Mouse (Mus musculus): ENCODE measurements around the gene Inpp5b. TPM values are rescaled to one million over a fixed set of nuclear protein-coding genes. Genes with fewer than 3 reads are reported as not detected.

Gene Inpp5b
- polyA plus RNA-seq, 1 experiment = 26.7 TPM

DNA sequence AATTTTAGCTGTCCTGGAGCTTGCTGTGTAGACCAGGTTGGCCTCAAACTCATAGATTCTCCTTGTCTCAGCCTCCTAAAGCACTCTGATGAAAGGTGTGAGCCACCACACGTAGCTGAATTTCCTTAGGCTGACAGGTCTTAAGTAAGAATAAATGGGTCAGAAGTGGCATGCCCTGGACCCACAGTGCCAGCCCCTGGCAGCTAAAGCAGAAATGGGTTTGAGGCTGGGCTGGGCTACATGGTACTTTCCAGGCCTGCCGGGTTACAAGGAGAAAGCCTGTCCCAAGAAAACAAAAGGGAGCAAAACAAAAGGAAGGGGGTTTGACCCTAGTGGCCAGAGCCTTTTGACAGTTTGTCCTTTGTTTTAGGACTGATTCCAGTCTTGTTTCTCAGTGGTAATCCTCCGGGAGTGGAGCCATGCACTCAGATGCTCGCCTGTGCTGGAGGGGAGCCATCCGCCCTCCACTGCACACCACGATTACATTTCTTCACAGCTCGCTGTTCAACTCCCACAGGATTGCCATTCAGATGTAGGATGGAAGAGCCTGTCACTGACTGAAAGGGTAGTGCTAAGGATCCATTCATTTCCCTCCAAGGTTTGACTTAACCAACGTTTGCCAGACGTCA lies 69.8 kb downstream of the Inpp5b start:
- no peak for TF ChIP-seq CTCF (IDR thresholded peaks at IDR 0.05; ENCODE audit: extremely low read depth, insufficient read length, insufficient replicate concordance, low read depth, low read length)
- no peak for TF ChIP-seq POLR2A (IDR thresholded peaks at IDR 0.05; ENCODE audit: low read depth, low read length)
- Histone ChIP-seq H3K27me3 (ENCODE audit: control insufficient read depth, insufficient read depth, low read length) (no peaks in the 10 kb centered on the region), H3K4me1 (ENCODE audit: control insufficient read depth, insufficient read depth, insufficient read length, low read length) (peaks cover 14% of the 10 kb centered on the region; the same call in 1 of the 2 replicates), H3K27ac (ENCODE audit: insufficient read depth, low read depth, low read length) (no peak overlapping the region), H3K4me3 (ENCODE audit: low read depth, low read length) (no peak overlapping the region), H3K36me3 (ENCODE audit: control insufficient read depth, insufficient read depth, low read length) (peaks cover 28% of the 10 kb centered on the region)
- WGBS = 76% methylated on average over 9 of the region's 9 CpGs

GRCm38 (mm10) chr4:124815901-124816300 lies 74.3 kb downstream of the Inpp5b start:
- TF ChIP-seq POLR2A (IDR thresholded peaks at IDR 0.05; ENCODE audit: low read depth, low read length) (no peak), CTCF (IDR thresholded peaks at IDR 0.05; ENCODE audit: extremely low read depth, insufficient read length, insufficient replicate concordance, low read depth, low read length) (no peak)
- no peak overlapping the region for H3K4me3 ChIP-seq (ENCODE audit: low read depth, low read length)
- H3K27me3 ChIP-seq (ENCODE audit: control insufficient read depth, insufficient read depth, low read length) = no peaks in the 10 kb centered on the region
- H3K36me3 ChIP-seq (ENCODE audit: control insufficient read depth, insufficient read depth, low read length) = peaks cover 25% of the 10 kb centered on the region
- peaks cover 14% of the 10 kb centered on the region; the same call in 1 of the 2 replicates for H3K4me1 ChIP-seq (ENCODE audit: control insufficient read depth, insufficient read depth, insufficient read length, low read length)
- WGBS = 82% methylated on average over 11 of the region's 11 CpGs
- no peak overlapping the region for H3K27ac ChIP-seq (ENCODE audit: insufficient read depth, low read depth, low read length)

- H3K27ac ChIP-seq (ENCODE audit: insufficient read depth, low read depth, low read length) = peak overlapping the region; percentile 48
- 12% methylated on average over 6 of the region's 6 CpGs for WGBS
- H3K27me3 ChIP-seq (ENCODE audit: control insufficient read depth, insufficient read depth, low read length) = no peaks in the 10 kb centered on the region
- TF ChIP-seq CTCF (IDR thresholded peaks at IDR 0.05; ENCODE audit: extremely low read depth, insufficient read length, insufficient replicate concordance, low read depth, low read length) = no peak
- TF ChIP-seq POLR2A (IDR thresholded peaks at IDR 0.05; ENCODE audit: low read depth, low read length) = peak; percentile 63; the same call in 1 of the 2 replicates
- H3K36me3 ChIP-seq (ENCODE audit: control insufficient read depth, insufficient read depth, low read length) = peaks cover 30% of the 10 kb centered on the region
- H3K4me1 ChIP-seq (ENCODE audit: control insufficient read depth, insufficient read depth, insufficient read length, low read length) = peaks cover 14% of the 10 kb centered on the region; the same call in 1 of the 2 replicates
- no peak overlapping the region for H3K4me3 ChIP-seq (ENCODE audit: low read depth, low read length)
Measured at GRCm38 (mm10) chr4:124817803-124818202, 76.2 kb downstream of the Inpp5b start.

DNA sequence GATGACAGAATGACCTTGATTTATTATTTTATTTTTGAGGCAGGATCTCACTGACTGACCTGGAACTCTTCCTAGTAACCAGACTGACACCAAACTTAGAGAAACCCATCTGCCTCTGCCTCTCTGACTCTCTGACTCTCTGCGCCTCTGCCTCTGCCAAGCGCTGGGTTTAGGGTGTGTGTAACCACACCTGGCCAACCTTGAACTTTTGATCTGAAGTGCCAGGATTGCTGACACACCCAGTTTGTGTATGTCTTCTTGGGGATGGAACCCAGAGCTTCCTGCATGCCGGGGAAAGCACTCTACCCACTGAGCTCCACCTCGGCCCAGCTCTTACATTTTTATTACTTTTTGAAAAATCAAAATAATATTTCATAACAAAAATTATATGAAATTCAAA lies 77.2 kb downstream of the Inpp5b start:
- 22% methylated on average over 4 of the region's 4 CpGs for WGBS
- peaks cover 39% of the 10 kb centered on the region for H3K36me3 ChIP-seq (ENCODE audit: control insufficient read depth, insufficient read depth, low read length)
- no peaks in the 10 kb centered on the region for H3K27me3 ChIP-seq (ENCODE audit: control insufficient read depth, insufficient read depth, low read length)
- H3K4me1 ChIP-seq (ENCODE audit: control insufficient read depth, insufficient read depth, insufficient read length, low read length) = peaks cover 14% of the 10 kb centered on the region; the same call in 1 of the 2 replicates
- peak overlapping the region; percentile 48; the same call in 1 of the 2 replicates for H3K27ac ChIP-seq (ENCODE audit: insufficient read depth, low read depth, low read length)
- TF ChIP-seq POLR2A (IDR thresholded peaks at IDR 0.05; ENCODE audit: low read depth, low read length) (no peak), CTCF (IDR thresholded peaks at IDR 0.05; ENCODE audit: extremely low read depth, insufficient read length, insufficient replicate concordance, low read depth, low read length) (no peak)
- no peak overlapping the region for H3K4me3 ChIP-seq (ENCODE audit: low read depth, low read length)

DNA sequence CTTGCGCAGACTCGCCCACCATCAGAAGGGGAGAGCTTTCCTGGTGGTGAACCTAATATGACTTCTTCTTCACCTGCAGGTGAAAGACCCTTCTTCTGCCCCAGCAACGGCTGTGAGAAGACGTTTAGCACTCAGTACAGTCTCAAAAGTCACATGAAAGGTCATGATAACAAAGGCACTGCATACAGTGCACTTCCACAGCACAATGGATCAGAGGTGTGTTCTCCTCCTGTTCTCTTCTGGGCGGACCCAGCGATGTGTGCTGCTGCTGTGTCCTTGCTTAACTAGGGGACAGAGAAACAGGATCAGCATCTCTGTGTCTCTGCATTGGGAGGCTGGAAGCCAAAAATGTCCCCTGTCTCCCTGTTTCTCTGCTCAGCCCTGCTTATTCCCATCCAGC lies 83.3 kb downstream of the Inpp5b start:
- H3K27ac ChIP-seq (ENCODE audit: insufficient read depth, low read depth, low read length) = no peak overlapping the region
- TF ChIP-seq POLR2A (IDR thresholded peaks at IDR 0.05; ENCODE audit: low read depth, low read length) (no peak), CTCF (IDR thresholded peaks at IDR 0.05; ENCODE audit: extremely low read depth, insufficient read length, insufficient replicate concordance, low read depth, low read length) (no peak)
- 91% methylated on average over 6 of the region's 6 CpGs for WGBS
- peaks cover 71% of the 10 kb centered on the region for H3K36me3 ChIP-seq (ENCODE audit: control insufficient read depth, insufficient read depth, low read length)
- no peaks in the 10 kb centered on the region for H3K4me1 ChIP-seq (ENCODE audit: control insufficient read depth, insufficient read depth, insufficient read length, low read length)
- no peak overlapping the region for H3K4me3 ChIP-seq (ENCODE audit: low read depth, low read length)
- no peaks in the 10 kb centered on the region for H3K27me3 ChIP-seq (ENCODE audit: control insufficient read depth, insufficient read depth, low read length)

GRCm38 (mm10) chr4:124825371-124825965 lies 83.8 kb downstream of the Inpp5b start:
- no peaks in the 10 kb centered on the region for H3K27me3 ChIP-seq (ENCODE audit: control insufficient read depth, insufficient read depth, low read length)
- H3K36me3 ChIP-seq (ENCODE audit: control insufficient read depth, insufficient read depth, low read length) = peaks cover 71% of the 10 kb centered on the region
- H3K4me3 ChIP-seq (ENCODE audit: low read depth, low read length) = no peak overlapping the region
- WGBS = 95% methylated on average over 21 of the region's 21 CpGs
- no peak for TF ChIP-seq CTCF (IDR thresholded peaks at IDR 0.05; ENCODE audit: extremely low read depth, insufficient read length, insufficient replicate concordance, low read depth, low read length)
- no peak for TF ChIP-seq POLR2A (IDR thresholded peaks at IDR 0.05; ENCODE audit: low read depth, low read length)
- H3K4me1 ChIP-seq (ENCODE audit: control insufficient read depth, insufficient read depth, insufficient read length, low read length) = no peaks in the 10 kb centered on the region
- no peak overlapping the region for H3K27ac ChIP-seq (ENCODE audit: insufficient read depth, low read depth, low read length)

DNA sequence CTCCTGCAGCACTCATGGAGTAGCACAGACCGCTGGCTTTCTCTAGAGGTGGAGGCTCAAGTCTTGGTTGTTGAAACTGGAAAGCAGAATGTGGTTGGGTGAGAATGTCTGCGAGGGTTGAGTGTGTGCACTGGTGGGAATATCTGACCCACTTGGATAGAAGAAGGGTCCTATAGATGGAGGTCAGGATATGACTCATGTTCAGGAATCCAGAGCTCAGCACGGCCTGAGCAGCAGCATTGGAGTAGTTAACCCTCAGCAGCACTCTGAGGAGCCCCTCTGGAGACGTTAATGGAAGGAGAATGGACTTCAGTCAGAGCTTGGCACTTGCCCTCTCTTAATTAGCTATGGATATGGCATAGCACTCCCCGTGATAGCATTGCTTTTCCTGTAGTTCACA lies 88.0 kb downstream of the Inpp5b start:
- no peaks in the 10 kb centered on the region for H3K27me3 ChIP-seq (ENCODE audit: control insufficient read depth, insufficient read depth, low read length)
- no peak overlapping the region for H3K4me3 ChIP-seq (ENCODE audit: low read depth, low read length)
- TF ChIP-seq CTCF (IDR thresholded peaks at IDR 0.05; ENCODE audit: extremely low read depth, insufficient read length, insufficient replicate concordance, low read depth, low read length) (no peak), POLR2A (IDR thresholded peaks at IDR 0.05; ENCODE audit: low read depth, low read length) (no peak)
- H3K4me1 ChIP-seq (ENCODE audit: control insufficient read depth, insufficient read depth, insufficient read length, low read length) = no peaks in the 10 kb centered on the region
- no peak overlapping the region for H3K27ac ChIP-seq (ENCODE audit: insufficient read depth, low read depth, low read length)
- H3K36me3 ChIP-seq (ENCODE audit: control insufficient read depth, insufficient read depth, low read length) = peaks cover 63% of the 10 kb centered on the region
- WGBS = 64% methylated on average over 5 of the region's 5 CpGs

Measured in small intestine, adult 2 months (tissue).